Mouse (Mus musculus): ENCODE results near the gene Fuom.
"Not testable (repeated sequence)": the region's sequence is repeated elsewhere in the genome, so short reads cannot be mapped to it uniquely, and the experiment has no call there.

Gene Fuom

DNA sequence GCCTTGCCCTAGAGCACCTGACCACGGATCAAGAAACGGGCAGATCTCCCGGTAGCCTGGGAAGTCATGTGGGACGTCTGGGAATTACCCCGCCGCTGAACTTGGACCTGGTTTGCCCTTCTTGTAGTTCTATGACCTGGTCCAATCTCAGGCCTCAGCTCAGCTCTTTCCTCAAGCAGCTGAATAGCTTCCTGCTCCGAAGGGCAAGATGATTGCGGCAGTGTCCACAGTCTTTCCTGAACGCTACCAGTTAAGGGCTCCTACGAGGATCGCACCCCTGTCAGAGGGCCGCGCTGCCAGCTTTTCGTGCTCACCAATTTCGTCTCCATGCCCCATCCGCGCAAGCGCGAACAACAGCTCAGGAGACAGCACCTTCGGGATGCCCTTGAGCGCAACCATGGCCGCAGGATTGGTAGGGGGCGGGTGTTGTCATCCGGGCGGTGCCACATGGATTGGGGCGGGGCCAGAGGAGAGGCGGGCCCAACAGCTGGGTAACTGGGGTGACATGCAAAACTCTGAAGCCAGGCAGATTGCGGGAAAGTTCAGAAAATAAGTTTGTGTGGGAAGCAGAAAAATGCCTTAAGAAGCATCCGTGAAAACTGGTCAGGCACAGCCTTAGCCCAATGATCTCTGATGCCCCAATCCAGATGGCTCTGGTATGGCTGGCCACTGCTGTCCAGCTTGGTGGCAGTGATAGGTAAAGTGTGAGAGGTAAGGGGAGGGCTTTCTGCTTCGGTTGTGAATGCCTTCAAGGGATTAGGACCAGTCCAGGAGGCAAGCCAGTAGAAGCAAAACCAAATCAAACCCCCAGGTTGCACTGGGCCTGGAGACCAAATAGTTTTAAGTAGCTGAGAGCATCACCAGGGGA, at the start of gene Fuom:
Gene Fuom, minus strand, starts transcription at position 449 of the 868 bp plus-strand sequence.
- peak; percentile 87 for DNase-seq

DNA sequence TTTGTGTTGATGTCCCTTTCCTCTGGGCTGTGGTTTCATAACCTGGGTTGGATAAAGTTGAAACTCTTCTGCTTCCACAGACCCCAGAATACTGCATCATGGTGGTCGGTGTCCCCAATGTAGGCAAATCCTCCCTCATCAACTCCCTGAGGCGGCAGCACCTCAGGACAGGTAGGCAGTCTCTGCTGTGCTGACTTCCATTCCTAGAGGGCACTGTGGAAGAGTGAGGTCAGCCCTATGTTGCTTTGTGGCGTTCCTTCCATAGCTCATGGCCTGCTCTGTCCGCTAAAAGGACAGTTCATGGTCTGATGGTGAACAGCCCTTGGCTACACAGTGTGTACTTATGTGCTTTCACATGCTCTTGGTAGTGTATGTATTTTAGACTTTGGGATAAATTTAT, 42.3 kb upstream of the Fuom start:
- DNase-seq, result no peak

- DNase-seq, result peak; percentile 70
Measured at GRCm38 (mm10) chr7:140141350-140141749, 39.1 kb upstream of the Fuom start.

DNA sequence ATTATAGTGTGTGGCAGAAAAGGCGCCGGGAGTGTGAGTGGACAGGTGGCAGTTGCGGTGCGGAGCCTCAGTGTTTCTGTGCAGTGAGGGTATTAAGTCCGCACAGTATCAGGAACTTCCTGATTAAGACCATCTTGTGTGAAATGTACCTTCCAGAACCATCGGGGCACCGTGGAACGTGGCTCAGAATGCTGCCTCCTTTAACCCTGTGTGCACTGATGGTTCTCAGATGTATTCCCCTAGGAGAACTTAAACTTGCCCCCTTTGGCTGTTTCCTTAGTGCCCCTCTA, 35.7 kb upstream of the Fuom start:
- DNase-seq, result no peak

DNA sequence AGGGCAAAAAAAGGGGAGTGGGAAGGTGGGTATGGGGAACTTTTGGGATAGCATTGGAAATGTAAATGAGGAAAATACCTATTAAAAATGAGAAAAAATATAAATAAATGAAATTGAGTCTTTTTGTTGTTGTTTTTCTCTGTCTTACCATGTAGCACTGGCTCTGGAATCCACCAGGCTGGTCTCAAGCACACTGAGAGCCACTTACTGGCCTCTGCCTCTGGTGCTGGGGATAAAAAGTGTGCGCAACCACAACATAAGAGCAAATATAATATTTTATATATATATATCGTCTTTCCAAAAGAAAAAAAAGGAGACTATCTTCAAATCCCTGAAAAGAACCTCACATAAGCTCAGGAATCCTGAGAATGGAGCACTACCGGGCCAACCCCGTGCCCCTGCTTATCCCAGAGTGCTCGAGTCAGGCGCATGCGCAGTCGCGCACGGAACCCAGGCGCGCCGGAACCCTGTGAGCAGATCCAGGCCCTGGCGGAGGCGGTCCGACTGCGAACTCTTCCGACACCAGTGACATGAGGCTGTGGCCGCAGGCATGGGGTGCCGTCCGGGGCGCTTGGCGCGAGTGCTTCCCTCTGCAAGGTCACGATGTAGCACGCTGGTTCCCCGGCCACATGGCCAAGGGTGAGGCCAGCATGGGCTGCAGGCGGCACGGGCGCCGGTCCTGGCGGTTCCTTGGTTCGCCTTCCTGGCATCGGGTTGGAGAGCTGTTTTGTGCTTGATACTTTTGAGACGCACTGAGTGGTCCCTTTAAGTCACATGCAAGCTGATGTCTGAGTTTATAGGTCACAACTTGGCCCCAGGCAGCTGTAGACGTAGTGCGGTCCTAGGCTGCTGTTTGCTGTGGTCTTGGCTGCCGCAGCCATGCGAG, 35.1 kb upstream of the Fuom start, which contains the start of gene Mtg1:
Gene Mtg1, plus strand, starts transcription at position 430 of the 886 bp plus-strand sequence.
- DNase-seq, result peak; percentile 97

GRCm38 (mm10) chr7:140135106-140135770, 33.0 kb upstream of the Fuom start:
- no peak for DNase-seq

GRCm38 (mm10) chr7:140134033-140134432, 31.8 kb upstream of the Fuom start:
- not testable (repeated sequence) for DNase-seq

DNA sequence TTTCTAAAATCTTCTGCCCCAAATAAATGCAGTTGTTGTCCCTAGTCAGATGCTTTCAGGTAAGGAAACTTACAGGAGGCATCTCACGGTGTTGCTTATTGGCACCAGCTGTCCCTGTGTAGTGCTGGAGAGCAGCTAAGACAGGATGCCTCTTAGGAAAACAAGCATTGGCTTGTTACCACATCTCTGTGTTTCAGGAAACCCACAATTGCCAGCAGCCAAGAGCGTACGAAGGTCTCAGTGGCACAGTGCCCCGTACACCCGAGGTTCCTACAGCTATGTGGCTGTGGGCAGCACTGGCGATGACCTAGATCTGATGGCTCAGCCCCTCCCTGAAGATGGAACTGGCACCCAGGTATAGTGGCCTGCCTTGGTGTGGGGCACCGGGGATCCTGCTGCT, 29.9 kb upstream of the Fuom start:
- not testable (repeated sequence) for DNase-seq

- no peak for DNase-seq
Measured at GRCm38 (mm10) chr7:140127911-140128310, 25.7 kb upstream of the Fuom start.

- no peak for DNase-seq
Measured at GRCm38 (mm10) chr7:140126934-140127333, 24.7 kb upstream of the Fuom start.

DNA sequence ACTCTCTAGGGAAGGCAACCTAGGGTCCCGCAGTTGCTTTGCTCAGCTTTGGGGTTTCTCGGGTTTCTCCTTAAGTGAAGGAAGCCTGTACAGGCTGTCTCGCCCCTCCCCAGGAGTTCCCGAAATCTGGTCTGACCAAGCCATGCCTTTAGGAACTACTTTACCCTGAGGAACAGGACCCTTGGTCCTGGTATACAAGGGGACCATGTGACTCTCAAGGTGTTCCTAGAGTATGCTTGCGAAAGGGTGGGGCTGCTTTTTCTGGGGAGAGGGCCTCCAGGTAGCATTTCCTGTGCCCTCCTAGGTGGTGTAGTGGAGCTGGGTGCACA, 23.7 kb upstream of the Fuom start:
- no peak for DNase-seq

GRCm38 (mm10) chr7:140125278-140126021, 23.2 kb upstream of the Fuom start:
- peak; percentile 93 for DNase-seq

GRCm38 (mm10) chr7:140124382-140124781, 22.1 kb upstream of the Fuom start:
- no peak for DNase-seq

DNA sequence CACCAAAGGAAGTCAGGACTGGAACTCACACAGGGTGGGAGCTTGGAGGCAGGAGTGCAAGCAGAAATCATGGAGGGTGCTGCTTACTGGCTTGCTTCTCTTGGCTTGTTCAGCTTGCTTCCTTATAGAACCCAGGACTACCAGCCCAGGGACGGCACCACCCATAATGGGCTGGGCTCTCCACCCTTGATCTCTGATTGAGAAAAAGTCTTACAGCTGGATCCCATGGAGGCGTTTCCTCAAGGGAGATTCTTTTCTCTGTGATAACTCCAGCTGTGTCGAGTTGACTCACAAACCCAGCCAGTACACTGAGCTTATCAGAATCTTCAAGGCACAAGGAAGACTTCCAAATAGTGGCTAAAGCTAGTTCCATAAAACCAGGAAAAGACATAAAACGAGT, 20.5 kb upstream of the Fuom start:
- DNase-seq, result no peak

GRCm38 (mm10) chr7:140121338-140121910, 19.2 kb upstream of the Fuom start:
- DNase-seq, result no peak

GRCm38 (mm10) chr7:140120484-140120883, 18.2 kb upstream of the Fuom start:
- no peak for DNase-seq

GRCm38 (mm10) chr7:140116329-140117054, 14.3 kb upstream of the Fuom start, which contains the start of gene Echs1:
Gene Echs1, minus strand, starts transcription at chr7:140116476.
- peak; percentile 88 for DNase-seq

DNA sequence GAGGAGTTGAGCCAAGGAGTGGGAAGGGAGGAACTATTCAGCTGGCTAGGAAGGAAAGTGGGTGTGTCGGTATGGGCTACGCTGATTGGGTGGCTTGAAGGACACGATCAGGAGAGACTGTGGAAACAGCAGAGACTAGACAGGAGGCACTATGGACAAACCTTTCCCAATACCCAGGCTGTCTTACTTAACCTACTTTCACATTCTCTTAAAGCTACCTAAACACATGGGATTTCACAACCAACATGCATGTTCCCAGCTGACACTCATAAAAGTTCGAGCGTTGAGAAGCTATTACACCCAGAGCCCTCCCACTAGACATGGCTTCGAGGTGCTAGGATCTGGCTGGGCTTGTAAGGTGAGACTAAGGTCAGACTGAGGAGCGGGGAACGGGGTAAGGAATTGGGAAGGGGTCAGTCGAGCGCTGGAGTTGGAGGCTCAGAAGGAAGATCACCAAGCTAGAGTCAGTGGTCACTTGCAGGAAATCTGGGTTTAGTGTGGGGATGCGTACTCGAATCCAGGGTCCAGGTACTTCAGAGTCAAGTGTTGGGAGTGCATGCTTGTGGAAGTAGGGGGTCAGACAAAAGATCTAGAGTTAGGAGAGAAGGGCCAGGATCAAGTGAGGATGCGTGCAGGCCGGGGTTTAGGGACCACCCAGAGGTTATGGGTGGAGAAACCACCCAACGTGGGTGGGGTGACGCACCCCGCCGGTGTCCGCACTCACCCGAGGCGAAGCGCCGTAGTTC, 13.5 kb upstream of the Fuom start, which contains the start of gene Paox:
Gene Paox, plus strand, starts transcription at position 217 of the 746 bp plus-strand sequence.
- peak; percentile 20 for DNase-seq

DNA sequence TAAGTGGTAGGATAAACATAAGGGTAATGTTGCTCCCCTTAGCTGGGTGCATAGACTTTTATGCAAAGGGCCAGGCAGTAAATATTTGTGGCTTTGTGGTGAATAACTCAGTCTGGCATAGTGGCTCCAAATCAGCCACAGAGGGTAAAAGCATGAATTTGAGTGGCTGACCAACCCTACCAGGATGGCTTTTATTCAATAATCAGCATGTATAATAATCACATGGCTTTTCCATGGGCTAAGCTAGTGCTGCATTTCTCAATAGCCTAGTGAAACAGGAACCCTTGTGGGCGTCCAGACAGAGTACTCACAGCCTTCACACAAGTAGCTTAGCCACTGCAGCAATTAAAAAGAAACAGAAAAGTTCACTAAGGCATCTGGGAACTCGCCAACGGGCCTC, 9.7 kb upstream of the Fuom start:
- no peak for DNase-seq

GRCm38 (mm10) chr7:140104009-140104408, 1.8 kb upstream of the Fuom start:
- no peak for DNase-seq

DNA sequence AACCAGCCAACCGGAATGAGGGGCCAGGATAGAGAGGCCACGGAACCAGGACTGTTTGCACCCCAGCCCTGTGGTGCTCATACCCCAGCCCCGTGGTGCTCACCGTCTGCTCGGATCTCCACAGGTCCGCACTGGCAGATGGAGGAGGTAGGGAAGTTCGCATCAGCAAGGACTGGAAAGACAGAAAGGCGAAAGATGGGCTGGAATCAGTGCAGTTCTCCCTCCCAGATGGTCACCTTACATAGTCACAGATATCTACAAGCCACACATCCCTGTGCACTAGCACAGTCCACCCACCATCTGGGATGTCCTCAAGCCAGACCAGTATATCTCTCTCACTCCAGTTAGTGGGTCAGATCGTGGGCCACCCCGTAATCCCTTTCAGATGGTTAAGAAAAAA, 743 bp downstream of the Fuom start:
- no peak for DNase-seq
